10 mouse cellular contexts compared by ENCODE assay signal in the genomic region with DNA sequence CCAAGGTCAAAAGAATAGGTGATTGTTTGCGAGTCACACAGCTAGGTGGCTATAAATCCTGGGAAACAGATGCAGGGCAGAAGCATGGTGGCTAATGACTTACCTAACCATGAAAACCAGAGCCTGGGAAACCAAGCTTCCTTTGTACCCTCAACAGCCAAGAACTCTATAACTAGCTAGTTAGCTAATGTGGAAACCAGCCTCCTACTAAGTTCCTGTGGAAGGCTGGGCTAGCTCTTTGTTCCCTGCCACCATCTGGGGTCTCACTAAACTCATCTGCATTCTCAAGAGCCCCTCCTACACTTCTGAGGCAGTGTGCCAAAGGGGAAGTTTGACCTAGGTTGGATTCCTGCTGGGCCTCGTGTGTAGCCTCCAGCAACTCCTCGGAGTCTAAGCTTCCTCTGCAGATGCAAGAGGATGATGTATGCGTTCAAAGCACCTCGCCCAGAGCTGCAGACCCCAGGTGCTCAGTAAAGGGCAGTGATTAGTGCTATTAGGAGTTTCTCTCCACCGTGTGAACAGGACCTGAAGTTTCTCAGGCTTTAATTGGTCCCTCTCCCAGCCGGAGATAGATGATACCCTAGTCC.
DNase-seq lines count a peak whose midpoint lies in the region; ATAC-seq and TF ChIP-seq lines count a peak whose summit lies in the region.
"Had no signal": no experiment of that assay in that cellular context is flagged by ENCODE, and none has a peak within 500 bp of the region (broad histone marks: within the 10 kb centered on the region; RNA-seq: fewer than 3 reads in every experiment).

No protein-coding gene starts in this region.

- no peaks in the 10 kb centered on the region for H3K27me3 ChIP-seq in forebrain, embryonic 16.5 days (replicated peaks; ENCODE audit: control insufficient read depth, insufficient read depth, low read length)
- H3K27me3 ChIP-seq in limb, embryonic 14.5 days (ENCODE audit: control insufficient read depth, insufficient read depth, low read length): no peaks in the 10 kb centered on the region
- H3K27me3 ChIP-seq in thymus, adult 2 months (ENCODE audit: control insufficient read depth, insufficient read depth, low read length): no peaks in the 10 kb centered on the region
- H3K27me3 ChIP-seq: heart, embryonic 13.5 days had no signal

- H3K27ac ChIP-seq in forebrain, embryonic 16.5 days (ENCODE audit: low read length): 0 out of 2 replicates have a peak overlapping the region, but pooled peaks have one; percentile 25
- peak overlapping the region; percentile 41; the same call in 1 of the 2 replicates for H3K27ac ChIP-seq in limb, embryonic 14.5 days (replicated peaks; ENCODE audit: low read depth, low read length)
- H3K27ac ChIP-seq in thymus, adult 2 months (ENCODE audit: control insufficient read depth, insufficient read depth, low read length): no peak overlapping the region
- H3K27ac ChIP-seq: heart, embryonic 13.5 days had no signal

- peak; percentile 58 for DNase-seq in retina, postnatal 1 day
- DNase-seq in retina, embryonic 14.5 days (ENCODE audit: low spot score): no peak
- peak; percentile 40 for DNase-seq in limb, embryonic 14.5 days (ENCODE audit: low spot score)
- DNase-seq in thymus, adult 18-20 months: no peak
- DNase-seq in thymus, adult 2 months: no peak
- no peak for DNase-seq in c-Kit-positive CD71-positive TER-119-positive erythroid progenitor cells, embryonic 14.5 days (ENCODE audit: low spot score)
- DNase-seq: kidney, adult 18-20 months had no signal

- H3K4me2 ChIP-seq in forebrain, embryonic 16.5 days (ENCODE audit: low read length): no peak overlapping the region
- no peak overlapping the region for H3K4me2 ChIP-seq in limb, embryonic 14.5 days (replicated peaks; ENCODE audit: low read depth, low read length, severe bottlenecking)
- H3K4me2 ChIP-seq: heart, embryonic 13.5 days had no signal

- H3K4me3 ChIP-seq in forebrain, embryonic 16.5 days (replicated peaks; ENCODE audit: low read length): no peak overlapping the region
- no peak overlapping the region for H3K4me3 ChIP-seq in limb, embryonic 14.5 days (replicated peaks; ENCODE audit: low read length)
- no peak overlapping the region for H3K4me3 ChIP-seq in thymus, adult 2 months (ENCODE audit: control insufficient read depth, insufficient read depth, low read length)
- H3K4me3 ChIP-seq: heart, embryonic 13.5 days had no signal

- peaks cover 9% of the 10 kb centered on the region for H3K4me1 ChIP-seq in forebrain, embryonic 16.5 days (replicated peaks; ENCODE audit: control insufficient read depth, insufficient read depth, low read length)
- peaks cover 13% of the 10 kb centered on the region for H3K4me1 ChIP-seq in limb, embryonic 14.5 days (ENCODE audit: control insufficient read depth, insufficient read depth, low read length)
- no peaks in the 10 kb centered on the region for H3K4me1 ChIP-seq in thymus, adult 2 months (replicated peaks; ENCODE audit: control insufficient read depth, insufficient read depth, low read length)
- H3K4me1 ChIP-seq: heart, embryonic 13.5 days had no signal

- no peak for ATAC-seq in forebrain, embryonic 16.5 days
- peak; percentile 49; the same call in 1 of the 2 replicates for ATAC-seq in limb, embryonic 14.5 days (ENCODE audit: low FRiP score, low read depth)
- ATAC-seq: lung, postnatal 0 days had no signal

- no peak overlapping the region for H3K9ac ChIP-seq in forebrain, embryonic 16.5 days (replicated peaks; ENCODE audit: low read depth, low read length)
- no peak overlapping the region for H3K9ac ChIP-seq in limb, embryonic 14.5 days (ENCODE audit: low read depth, low read length, severe bottlenecking)
- H3K9ac ChIP-seq: heart, embryonic 13.5 days had no signal

- 0 out of 2 replicates have a peak, but pooled peaks cover 5% of the 10 kb centered on the region for H3K9me3 ChIP-seq in forebrain, embryonic 16.5 days (ENCODE audit: control insufficient read depth, low read length)
- no peaks in the 10 kb centered on the region for H3K9me3 ChIP-seq in limb, embryonic 14.5 days (ENCODE audit: control insufficient read depth, low read length)
- H3K9me3 ChIP-seq: heart, embryonic 13.5 days had no signal

- TF ChIP-seq POLR2A in limb, embryonic 14.5 days (IDR thresholded peaks at IDR 0.05; ENCODE audit: borderline replicate concordance, extremely low read depth, insufficient read depth, insufficient read length): no peak
- TF ChIP-seq POLR2A in thymus, adult 2 months (IDR thresholded peaks at IDR 0.05; ENCODE audit: control insufficient read depth, extremely low read depth, insufficient read depth, low read length, poor library complexity): no peak

- H3K36me3 ChIP-seq in forebrain, embryonic 16.5 days (ENCODE audit: control insufficient read depth, insufficient read depth): peaks cover 20% of the 10 kb centered on the region
- peaks cover 25% of the 10 kb centered on the region for H3K36me3 ChIP-seq in limb, embryonic 14.5 days (ENCODE audit: control insufficient read depth, insufficient read depth, low read length)
- no peaks in the 10 kb centered on the region for H3K36me3 ChIP-seq in thymus, adult 2 months (ENCODE audit: control insufficient read depth, insufficient read depth, low read length)

- WGBS in forebrain, embryonic 16.5 days: 23% methylated on average over 7 of the region's 7 CpGs
- 17% methylated on average over 7 of the region's 7 CpGs for WGBS in limb, embryonic 14.5 days
- 39% methylated on average over 7 of the region's 7 CpGs for WGBS in thymus, adult 2 months

- no peak for TF ChIP-seq CTCF in thymus, adult 2 months (IDR thresholded peaks at IDR 0.05; ENCODE audit: borderline replicate concordance, control insufficient read depth, extremely low read depth, insufficient read depth, low read length, poor library complexity)

Comparison
In these comparisons a context has a peak if more than half of its experiments do, and no peak if none do; other contexts are left out.
1. DNase-seq: peak in retina, postnatal 1 day (single experiment) and limb, embryonic 14.5 days (single experiment); none in retina, embryonic 14.5 days (single experiment), thymus, adult 18-20 months (0 of 2), thymus, adult 2 months (single experiment) and c-Kit-positive CD71-positive TER-119-positive erythroid progenitor cells, embryonic 14.5 days (single experiment).